In the genomic region with DNA sequence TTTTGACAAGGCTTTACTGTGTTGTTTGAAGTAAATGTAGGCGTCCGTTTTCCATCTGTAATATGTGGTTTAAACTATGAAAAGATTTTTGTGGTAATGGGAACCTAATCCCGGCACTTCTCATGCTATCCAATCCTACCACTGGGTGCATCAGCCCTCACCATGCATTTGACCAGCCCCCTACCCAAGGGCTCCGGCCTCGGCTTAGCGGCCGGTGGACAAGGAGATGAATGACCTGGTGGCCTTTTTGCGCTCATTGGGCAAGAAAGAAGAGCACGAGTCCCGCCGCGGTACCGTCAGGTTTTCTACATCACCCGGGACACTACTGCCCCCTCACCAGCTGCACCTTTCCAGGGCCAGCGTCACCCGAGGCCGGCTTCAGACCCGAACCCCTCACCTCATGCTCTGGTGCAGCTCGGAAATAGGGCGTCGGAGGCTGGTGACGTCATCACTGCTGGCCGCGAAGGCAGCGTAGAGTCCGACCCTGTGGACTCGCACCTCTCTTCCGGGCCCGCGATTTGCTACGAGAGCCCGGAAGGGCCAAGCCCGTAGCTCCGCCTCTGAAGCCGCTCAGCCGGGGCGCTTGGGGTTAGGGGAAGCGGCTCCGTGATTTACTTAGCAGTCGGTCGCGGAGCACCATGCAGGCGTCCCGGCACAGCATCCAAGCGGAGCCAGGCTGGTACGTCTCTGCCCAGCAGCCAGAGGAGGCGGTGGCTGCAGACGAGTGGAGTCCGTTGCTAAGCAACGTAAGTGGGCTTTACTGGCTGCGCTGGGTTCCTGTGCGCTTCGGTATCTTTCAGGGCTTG, we compare ENCODE assay signal across 8 mouse cellular contexts. TPM values are rescaled to one million over a fixed set of nuclear protein-coding genes. Genes with fewer than 3 reads are reported as not detected.
DNase-seq lines count a peak whose midpoint lies in the region; ATAC-seq and TF ChIP-seq lines count a peak whose summit lies in the region.

A gene (minus strand): TSS at position 424 of the 806 bp plus-strand sequence.
A gene (plus strand): TSS at position 493 of the 806 bp plus-strand sequence.

- no peaks in the 10 kb centered on the region for H3K27me3 ChIP-seq in heart, embryonic 12.5 days (replicated peaks)
- no peaks in the 10 kb centered on the region for H3K27me3 ChIP-seq in kidney, postnatal 0 days (ENCODE audit: insufficient read depth, low read length)
- H3K27me3 ChIP-seq in liver, embryonic 11.5 days (replicated peaks; ENCODE audit: control insufficient read depth, insufficient read depth, low read length): no peaks in the 10 kb centered on the region
- no peaks in the 10 kb centered on the region for H3K27me3 ChIP-seq in stomach, embryonic 14.5 days (ENCODE audit: control insufficient read depth, insufficient read depth, low read length)

- peaks cover 33% of the 10 kb centered on the region for H3K4me1 ChIP-seq in heart, embryonic 12.5 days (replicated peaks)
- peaks cover 8% of the 10 kb centered on the region for H3K4me1 ChIP-seq in kidney, postnatal 0 days (replicated peaks; ENCODE audit: insufficient read depth, low read length)
- H3K4me1 ChIP-seq in liver, embryonic 11.5 days (replicated peaks; ENCODE audit: control insufficient read depth, insufficient read depth, low read length): peaks cover 11% of the 10 kb centered on the region
- peaks cover 4% of the 10 kb centered on the region; the same call in 1 of the 2 replicates for H3K4me1 ChIP-seq in stomach, embryonic 14.5 days (ENCODE audit: control insufficient read depth, insufficient read depth, low read length)

- peak within 1 kb of the TSS; percentile 94 for H3K4me3 ChIP-seq in heart, embryonic 12.5 days
- H3K4me3 ChIP-seq in kidney, postnatal 0 days (replicated peaks; ENCODE audit: low read depth, low read length): peak within 1 kb of the TSS; percentile 69
- peak within 1 kb of the TSS; percentile 85 for H3K4me3 ChIP-seq in liver, embryonic 11.5 days (ENCODE audit: low read depth, low read length)
- peak within 1 kb of the TSS; percentile 79 for H3K4me3 ChIP-seq in stomach, embryonic 14.5 days (ENCODE audit: low read depth, low read length)

- H3K9me3 ChIP-seq in heart, embryonic 12.5 days (replicated peaks): no peaks in the 10 kb centered on the region
- no peaks in the 10 kb centered on the region for H3K9me3 ChIP-seq in kidney, postnatal 0 days (replicated peaks; ENCODE audit: low read length)
- H3K9me3 ChIP-seq in liver, embryonic 11.5 days (ENCODE audit: control insufficient read depth, low read length): no peaks in the 10 kb centered on the region
- no peaks in the 10 kb centered on the region for H3K9me3 ChIP-seq in stomach, embryonic 14.5 days (ENCODE audit: control insufficient read depth, low read depth, low read length)

- peak within 1 kb of the TSS; percentile 95 for H3K9ac ChIP-seq in heart, embryonic 12.5 days
- peak within 1 kb of the TSS; percentile 68 for H3K9ac ChIP-seq in kidney, postnatal 0 days (ENCODE audit: low read depth, low read length)
- H3K9ac ChIP-seq in liver, embryonic 11.5 days (ENCODE audit: low read depth, low read length): peak within 1 kb of the TSS; percentile 86
- H3K9ac ChIP-seq in stomach, embryonic 14.5 days (replicated peaks; ENCODE audit: low read depth, low read length): peak within 1 kb of the TSS; percentile 77

- TF ChIP-seq CTCF in kidney, postnatal 0 days (IDR thresholded peaks at IDR 0.05; ENCODE audit: low read depth): no peak

- H3K4me2 ChIP-seq in heart, embryonic 12.5 days: peak within 1 kb of the TSS; percentile 75
- H3K4me2 ChIP-seq in kidney, postnatal 0 days (ENCODE audit: low read length): peak within 1 kb of the TSS; percentile 83
- H3K4me2 ChIP-seq in liver, embryonic 11.5 days: peak within 1 kb of the TSS; percentile 69
- H3K4me2 ChIP-seq in stomach, embryonic 14.5 days (replicated peaks; ENCODE audit: low read depth, low read length): peak within 1 kb of the TSS; percentile 76

- ATAC-seq in erythroblast, adult 5-6 weeks (replicated peaks; ENCODE audit: low FRiP score, poor library complexity, severe bottlenecking): peak; percentile 97
- peak; percentile 95 for ATAC-seq in heart, embryonic 12.5 days (ENCODE audit: insufficient number of reproducible peaks, low FRiP score)
- ATAC-seq in kidney, postnatal 0 days (replicated peaks; ENCODE audit: low FRiP score, low read depth): peak; percentile 96
- peak; percentile 96 for ATAC-seq in liver, embryonic 11.5 days (replicated peaks; ENCODE audit: low FRiP score)
- peak; percentile 98 for ATAC-seq in stomach, embryonic 14.5 days (ENCODE audit: insufficient number of reproducible peaks, insufficient read depth, low FRiP score, low read depth)

- peak within 1 kb of the TSS; percentile 89 for H3K27ac ChIP-seq in heart, embryonic 12.5 days (ENCODE audit: poor library complexity, severe bottlenecking)
- H3K27ac ChIP-seq in kidney, postnatal 0 days: peak within 1 kb of the TSS; percentile 82
- peak within 1 kb of the TSS; percentile 64 for H3K27ac ChIP-seq in liver, embryonic 11.5 days (ENCODE audit: low read depth, low read length)
- peak within 1 kb of the TSS; percentile 10; the same call in 1 of the 2 replicates for H3K27ac ChIP-seq in stomach, embryonic 14.5 days (ENCODE audit: low read length)

- under 1% methylated on average over 53 of the region's 53 CpGs for WGBS in heart, embryonic 12.5 days
- under 1% methylated on average over 53 of the region's 53 CpGs for WGBS in kidney, postnatal 0 days
- WGBS in liver, embryonic 11.5 days: under 1% methylated on average over 53 of the region's 53 CpGs
- WGBS in stomach, embryonic 14.5 days: under 1% methylated on average over 53 of the region's 53 CpGs

- H3K36me3 ChIP-seq in heart, embryonic 12.5 days: peaks cover 17% of the 10 kb centered on the region
- H3K36me3 ChIP-seq in kidney, postnatal 0 days (ENCODE audit: insufficient read depth, low read length): peaks cover 6% of the 10 kb centered on the region; the same call in 1 of the 2 replicates
- peaks cover 15% of the 10 kb centered on the region for H3K36me3 ChIP-seq in liver, embryonic 11.5 days (ENCODE audit: control insufficient read depth, insufficient read depth, low read length)
- H3K36me3 ChIP-seq in stomach, embryonic 14.5 days (ENCODE audit: control insufficient read depth, insufficient read depth, low read length): peaks cover 8% of the 10 kb centered on the region

- DNase-seq in B cell, adult 2 months: peak; percentile 94
- DNase-seq in brain, adult 2 months (ENCODE audit: low read depth, low spot score): peak; percentile 98
- peak; percentile 97 for DNase-seq in kidney, postnatal 0 days (ENCODE audit: low spot score)
- peak; percentile 91 for DNase-seq in liver, embryonic 11.5 days (ENCODE audit: low spot score)
- peak; percentile 92 for DNase-seq in naive thymus-derived CD4-positive, alpha-beta T cell, adult 2 months (ENCODE audit: low read depth)

RNA-seq across cellular contexts. Expression of the first gene that starts in this region (rescaled TPM):
- total RNA-seq in erythroblast, adult 5-6 weeks (2015; ENCODE audit: low replicate concordance): 4.6 and 14.4 TPM in 2 replicates
- total RNA-seq in erythroblast, adult 5-6 weeks (2017; ENCODE audit: low replicate concordance): 2.4 and 8.1 TPM in 2 replicates
- 13.6 and 14.4 TPM in 2 replicates for polyA plus RNA-seq in heart, embryonic 12.5 days (2016; fragmentation: Nextera tagmentation; extraction: Ambion mirVana)
- 15.3 and 15.4 TPM in 2 replicates for polyA plus RNA-seq in kidney, postnatal 0 days (2015; fragmentation: Nextera tagmentation; extraction: Ambion mirVana)
- 21.6 and 23.8 TPM in 2 replicates for polyA plus RNA-seq in liver, embryonic 11.5 days (2014; fragmentation: Nextera tagmentation; extraction: Ambion mirVana)
- 18.4 and 19.4 TPM in 2 replicates for polyA plus RNA-seq in stomach, embryonic 14.5 days (2014; fragmentation: Nextera tagmentation; extraction: Ambion mirVana)

RNA-seq across cellular contexts. Expression of the second gene that starts in this region (rescaled TPM):
- 0.63 and 2.7 TPM in 2 replicates for total RNA-seq in erythroblast, adult 5-6 weeks (2015; ENCODE audit: low replicate concordance)
- total RNA-seq in erythroblast, adult 5-6 weeks (2017; ENCODE audit: low replicate concordance): 0.68 and 4.5 TPM in 2 replicates
- 4.5 and 5.5 TPM in 2 replicates for polyA plus RNA-seq in heart, embryonic 12.5 days (2016; fragmentation: Nextera tagmentation; extraction: Ambion mirVana)
- polyA plus RNA-seq in kidney, postnatal 0 days (2015; fragmentation: Nextera tagmentation; extraction: Ambion mirVana): 5.7 and 6.2 TPM in 2 replicates
- 5.5 and 6.4 TPM in 2 replicates for polyA plus RNA-seq in liver, embryonic 11.5 days (2014; fragmentation: Nextera tagmentation; extraction: Ambion mirVana)
- 9.6 and 10.3 TPM in 2 replicates for polyA plus RNA-seq in stomach, embryonic 14.5 days (2014; fragmentation: Nextera tagmentation; extraction: Ambion mirVana)

Comparison
In these comparisons a context has a peak if more than half of its experiments do, and no peak if none do; other contexts are left out.
1. Peak in every context shown above with its lines: DNase-seq, ATAC-seq, H3K4me3 ChIP-seq and H3K27ac ChIP-seq.
2. H3K27ac ChIP-seq: peak in every context shown above with its lines; median percentile 89 in heart, embryonic 12.5 days; 82 in kidney, postnatal 0 days; 64 in liver, embryonic 11.5 days; 10 in stomach, embryonic 14.5 days.